Mouse (Mus musculus): Measurements from ENCODE around the gene Slc4a3.
A peak's percentile ranks its signal among the peaks of the same experiment; 100 is the strongest.

Slc4a3 gene

GRCm38 (mm10) chr1:75560206-75560913 is 14.3 kb downstream of the Slc4a3 start:
- DNase-seq (ENCODE audit: low spot score), result no peak

- DNase-seq (ENCODE audit: low spot score), result peak; percentile 75
Measured at GRCm38 (mm10) chr1:75561221-75561897, 15.3 kb downstream of the Slc4a3 start.

- no peak for DNase-seq (ENCODE audit: low spot score)
Measured at GRCm38 (mm10) chr1:75561898-75562238, 15.8 kb downstream of the Slc4a3 start.

GRCm38 (mm10) chr1:75564102-75564501 is 18.0 kb downstream of the Slc4a3 start:
- no peak for DNase-seq (ENCODE audit: low spot score)

- no peak for DNase-seq (ENCODE audit: low spot score)
Measured at GRCm38 (mm10) chr1:75564916-75565315, 18.9 kb downstream of the Slc4a3 start.

GRCm38 (mm10) chr1:75565616-75566015 is 19.6 kb downstream of the Slc4a3 start:
- DNase-seq (ENCODE audit: low spot score), result no peak

- no peak for DNase-seq (ENCODE audit: low spot score)
Measured at GRCm38 (mm10) chr1:75570403-75570802, 24.3 kb downstream of the Slc4a3 start.

GRCm38 (mm10) chr1:75572776-75573175 is 26.7 kb downstream of the Slc4a3 start:
- no peak for DNase-seq (ENCODE audit: low spot score)

- no peak for DNase-seq (ENCODE audit: low spot score)
Measured at GRCm38 (mm10) chr1:75573715-75574114, 27.6 kb downstream of the Slc4a3 start.

GRCm38 (mm10) chr1:75574476-75575310 is 28.6 kb downstream of the Slc4a3 start:
- DNase-seq (ENCODE audit: low spot score), result no peak

GRCm38 (mm10) chr1:75581936-75582624 is 36.0 kb downstream of the Slc4a3 start:
- no peak for DNase-seq (ENCODE audit: low spot score)

- no peak for DNase-seq (ENCODE audit: low spot score)
Measured at GRCm38 (mm10) chr1:75582625-75582956, 36.5 kb downstream of the Slc4a3 start.

- DNase-seq (ENCODE audit: low spot score), result no peak
Measured at GRCm38 (mm10) chr1:75583034-75583433, 37.0 kb downstream of the Slc4a3 start.

- DNase-seq (ENCODE audit: low spot score), result no peak
Measured at GRCm38 (mm10) chr1:75586791-75587190, 40.7 kb downstream of the Slc4a3 start.

- no peak for DNase-seq (ENCODE audit: low spot score)
Measured at GRCm38 (mm10) chr1:75587738-75588719, 42.0 kb downstream of the Slc4a3 start.

- DNase-seq (ENCODE audit: low spot score), result no peak
Measured at GRCm38 (mm10) chr1:75588874-75589273, 42.8 kb downstream of the Slc4a3 start.

GRCm38 (mm10) chr1:75589983-75590382 is 43.9 kb downstream of the Slc4a3 start:
- DNase-seq (ENCODE audit: low spot score), result no peak

GRCm38 (mm10) chr1:75593956-75594355 is 47.9 kb downstream of the Slc4a3 start:
- DNase-seq (ENCODE audit: low spot score), result no peak

- DNase-seq (ENCODE audit: low spot score), result no peak
Measured at GRCm38 (mm10) chr1:75594836-75595235, 48.8 kb downstream of the Slc4a3 start.

- no peak for DNase-seq (ENCODE audit: low spot score)
Measured at GRCm38 (mm10) chr1:75595930-75596329, 49.9 kb downstream of the Slc4a3 start.

GRCm38 (mm10) chr1:75596906-75597305 is 50.8 kb downstream of the Slc4a3 start:
- DNase-seq (ENCODE audit: low spot score), result no peak
